Mouse (Mus musculus): ENCODE measurements at regions not wholly inside any gene's neighbourhood (a gene's known extent, or its start where the extent isn't known, plus 50 kb on each side); places are given as distances from the start of the nearest gene placed in this dataset.

GRCm38 (mm10) chr7:90080083-90080772 lies 49.8 kb upstream of the Picalm start:
- Histone ChIP-seq H3K27me3 (replicated peaks) (no peaks in the 10 kb centered on the region), H3K9me3 (replicated peaks) (no peaks in the 10 kb centered on the region), H3K4me3 (replicated peaks) (no peak overlapping the region), H3K9ac (replicated peaks) (no peak overlapping the region), H3K4me2 (no peak overlapping the region), H3K27ac (replicated peaks) (no peak overlapping the region), H3K36me3 (no peaks in the 10 kb centered on the region), H3K4me1 (no peaks in the 10 kb centered on the region)
- ATAC-seq (ENCODE audit: low FRiP score), result no peak
- WGBS, result 72% methylated on average over 7 of the region's 7 CpGs
